Mouse (Mus musculus) heart, embryonic 10.5 days (tissue): ENCODE data around the gene Ntn5. TPM values are rescaled to one million over a fixed set of nuclear protein-coding genes. Genes with fewer than 3 reads are reported as not detected.

Experiments used
- DNase-seq: peaks from one replicate; pipeline ENCODE4 v3.0.0-alpha.2; 2017; ENCODE audit warnings: low spot score
- H3K27ac ChIP-seq: fragments of 300-500 bp; sonication (generic); 2 replicates; pipeline ENCODE4 v1.5.1; 2016; ENCODE audit warnings: mild to moderate bottlenecking
- H3K27me3 ChIP-seq: fragments of 300-500 bp; sonication (generic); 2 replicates; pipeline ENCODE4 v1.6.1; 2016; ENCODE audit warnings: mild to moderate bottlenecking; ENCODE audit not compliant: poor library complexity, insufficient read depth, severe bottlenecking
- H3K36me3 ChIP-seq: fragments of 300-500 bp; sonication (generic); 2 replicates; pipeline ENCODE4 v1.6.1; 2016; ENCODE audit warnings: mild to moderate bottlenecking, moderate library complexity
- H3K4me1 ChIP-seq: fragments of 300-500 bp; sonication (generic); 2 replicates; pipeline ENCODE4 v1.6.1; 2016; ENCODE audit warnings: mild to moderate bottlenecking
- H3K4me3 ChIP-seq: fragments of 300-500 bp; sonication (generic); 2 replicates; pipeline ENCODE4 v1.5.1; 2016; ENCODE audit warnings: mild to moderate bottlenecking, moderate library complexity
- H3K9me3 ChIP-seq: fragments of 300-500 bp; sonication (generic); 2 replicates; pipeline ENCODE4 v1.6.1; 2016; ENCODE audit warnings: mild to moderate bottlenecking, moderate library complexity
- WGBS: fragments of 180-500 bp; shearing (Covaris S2); methylation state at CpG from one replicate; pipeline ENCODE4 v1.1.7; 2016; 5-methylcytosine and 5-hydroxymethylcytosine counted together
- polyA plus RNA-seq: library from polyadenylated mRNA; unstranded; fragments of >200 nt; fragmentation: Nextera tagmentation; extraction: Ambion mirVana; gene quantifications from 2 replicates; pipeline ENCODE4 v1.2.1, GENCODE M21; 2016

Gene Ntn5
- polyA plus RNA-seq, 1 experiment from 2014 or later, result 0.13 TPM

- Histone ChIP-seq H3K4me1 (peaks cover 34% of the 10 kb centered on the region), H3K36me3 (no peaks in the 10 kb centered on the region), H3K27ac (peak within 1 kb of the TSS; percentile 47; the same call in 1 of the 2 replicates), H3K9me3 (no peaks in the 10 kb centered on the region), H3K4me3 (no peak within 1 kb of the TSS), H3K27me3 (peaks cover 14% of the 10 kb centered on the region)
- WGBS, result 80% methylated on average over 50 of the region's 50 CpGs
- DNase-seq, result no peak
Observed at GRCm38 (mm10) chr7:45693921-45694591, 10.2 kb downstream of the Ntn5 start, which contains the start of gene Sec1. TSS of gene Sec1 (minus strand) at chr7:45694402.

- Histone ChIP-seq H3K36me3 (no peaks in the 10 kb centered on the region), H3K9me3 (no peaks in the 10 kb centered on the region), H3K4me1 (peaks cover 34% of the 10 kb centered on the region), H3K4me3 (no peak overlapping the region), H3K27me3 (peaks cover 24% of the 10 kb centered on the region), H3K27ac (no peak overlapping the region)
- no peak for DNase-seq
- WGBS, result 34% methylated on average over 6 of the region's 6 CpGs
Observed at GRCm38 (mm10) chr7:45695098-45695497, 11.3 kb downstream of the Ntn5 start.

- Histone ChIP-seq H3K27me3 (peaks cover 39% of the 10 kb centered on the region), H3K9me3 (no peaks in the 10 kb centered on the region), H3K4me1 (peaks cover 36% of the 10 kb centered on the region), H3K36me3 (no peaks in the 10 kb centered on the region), H3K4me3 (no peak overlapping the region), H3K27ac (no peak overlapping the region)
- 88% methylated on average over 7 of the region's 7 CpGs for WGBS
- DNase-seq, result no peak
Observed at GRCm38 (mm10) chr7:45697894-45698293, 14.1 kb downstream of the Ntn5 start.

GRCm38 (mm10) chr7:45699523-45700141, 15.8 kb downstream of the Ntn5 start, which contains the start of gene Car11:
TSS of gene Car11 (plus strand) at chr7:45699843.
- DNase-seq, result no peak
- H3K4me1 ChIP-seq, result peaks cover 44% of the 10 kb centered on the region
- peak within 1 kb of the TSS; percentile 58 for H3K4me3 ChIP-seq
- H3K9me3 ChIP-seq, result no peaks in the 10 kb centered on the region
- WGBS, result under 1% methylated on average over 35 of the region's 36 CpGs
- H3K36me3 ChIP-seq, result no peaks in the 10 kb centered on the region
- H3K27me3 ChIP-seq, result peaks cover 39% of the 10 kb centered on the region
- peak within 1 kb of the TSS; percentile 31; the same call in 1 of the 2 replicates for H3K27ac ChIP-seq

GRCm38 (mm10) chr7:45700301-45701015, 16.6 kb downstream of the Ntn5 start:
- Histone ChIP-seq H3K36me3 (no peaks in the 10 kb centered on the region), H3K4me3 (peak overlapping the region; percentile 58), H3K4me1 (peaks cover 44% of the 10 kb centered on the region), H3K27me3 (peaks cover 39% of the 10 kb centered on the region), H3K27ac (peak overlapping the region; percentile 77), H3K9me3 (no peaks in the 10 kb centered on the region)
- DNase-seq, result no peak
- WGBS, result under 1% methylated on average over 20 of the region's 20 CpGs

GRCm38 (mm10) chr7:45701072-45701471, 17.2 kb downstream of the Ntn5 start:
- DNase-seq, result no peak
- H3K9me3 ChIP-seq, result no peaks in the 10 kb centered on the region
- H3K27ac ChIP-seq, result peak overlapping the region; percentile 77; the same call in 1 of the 2 replicates
- no peaks in the 10 kb centered on the region for H3K36me3 ChIP-seq
- WGBS, result 31% methylated on average over 11 of the region's 11 CpGs
- H3K4me3 ChIP-seq, result peak overlapping the region; percentile 58
- peaks cover 39% of the 10 kb centered on the region for H3K27me3 ChIP-seq
- H3K4me1 ChIP-seq, result peaks cover 50% of the 10 kb centered on the region

- H3K36me3 ChIP-seq, result no peaks in the 10 kb centered on the region
- peaks cover 56% of the 10 kb centered on the region for H3K4me1 ChIP-seq
- no peaks in the 10 kb centered on the region for H3K9me3 ChIP-seq
- 0 out of 2 replicates have a peak overlapping the region, but pooled peaks have one; percentile 77 for H3K27ac ChIP-seq
- WGBS, result 86% methylated on average over 11 of the region's 11 CpGs
- DNase-seq, result no peak
- peaks cover 39% of the 10 kb centered on the region for H3K27me3 ChIP-seq
- H3K4me3 ChIP-seq, result 0 out of 2 replicates have a peak overlapping the region, but pooled peaks have one; percentile 58
Observed at GRCm38 (mm10) chr7:45701607-45702006, 17.8 kb downstream of the Ntn5 start.

- no peak for DNase-seq
- H3K27me3 ChIP-seq, result peaks cover 39% of the 10 kb centered on the region
- H3K9me3 ChIP-seq, result no peaks in the 10 kb centered on the region
- 86% methylated on average over 11 of the region's 11 CpGs for WGBS
- H3K36me3 ChIP-seq, result no peaks in the 10 kb centered on the region
- peaks cover 63% of the 10 kb centered on the region for H3K4me1 ChIP-seq
- no peak overlapping the region for H3K27ac ChIP-seq
- H3K4me3 ChIP-seq, result no peak overlapping the region
Observed at GRCm38 (mm10) chr7:45702316-45702715, 18.5 kb downstream of the Ntn5 start.

GRCm38 (mm10) chr7:45702809-45703520, 19.1 kb downstream of the Ntn5 start:
- peak overlapping the region; percentile 65; the same call in 1 of the 2 replicates for H3K4me3 ChIP-seq
- H3K27me3 ChIP-seq, result peaks cover 36% of the 10 kb centered on the region
- H3K4me1 ChIP-seq, result peaks cover 69% of the 10 kb centered on the region
- H3K27ac ChIP-seq, result peak overlapping the region; percentile 88; the same call in 1 of the 2 replicates
- no peak for DNase-seq
- 80% methylated on average over 17 of the region's 17 CpGs for WGBS
- H3K36me3 ChIP-seq, result no peaks in the 10 kb centered on the region
- no peaks in the 10 kb centered on the region for H3K9me3 ChIP-seq

GRCm38 (mm10) chr7:45703521-45704033, 19.8 kb downstream of the Ntn5 start:
- Histone ChIP-seq H3K27ac (peak overlapping the region; percentile 88), H3K36me3 (no peaks in the 10 kb centered on the region), H3K27me3 (peaks cover 30% of the 10 kb centered on the region), H3K4me1 (peaks cover 75% of the 10 kb centered on the region), H3K9me3 (no peaks in the 10 kb centered on the region), H3K4me3 (peak overlapping the region; percentile 65)
- no peak for DNase-seq
- WGBS, result 41% methylated on average over 12 of the region's 12 CpGs

- WGBS, result under 1% methylated on average over 13 of the region's 13 CpGs
- peak overlapping the region; percentile 88 for H3K27ac ChIP-seq
- DNase-seq, result peak; percentile 90
Observed at GRCm38 (mm10) chr7:45704046-45704559, 20.3 kb downstream of the Ntn5 start.

More at GRCm38 (mm10) chr7:45704046-45704559, 20.3 kb downstream of the Ntn5 start:
- Histone ChIP-seq H3K4me3 (peak overlapping the region; percentile 65), H3K36me3 (no peaks in the 10 kb centered on the region), H3K27me3 (peaks cover 25% of the 10 kb centered on the region), H3K4me1 (peaks cover 80% of the 10 kb centered on the region), H3K9me3 (no peaks in the 10 kb centered on the region)
